Mouse (Mus musculus): Measurements from ENCODE around the gene Thbs4. TPM values are rescaled to one million over a fixed set of nuclear protein-coding genes. Genes with fewer than 3 reads are reported as not detected.
A peak's percentile ranks its signal among the peaks of the same experiment; 100 is the strongest.

Gene Thbs4
- polyA plus RNA-seq, 1 experiment from 2014 or later: 23.2 TPM

- no peak overlapping the region for H3K27ac ChIP-seq
- H3K27me3 ChIP-seq (replicated peaks): no peaks in the 10 kb centered on the region
- ATAC-seq: no peak
These were observed 58.9 kb downstream of the Thbs4 start for GRCm38 (mm10) chr13:92735693-92736092.

GRCm38 (mm10) chr13:92733741-92734140 is 60.9 kb downstream of the Thbs4 start:
- H3K4me2 ChIP-seq (replicated peaks): no peak overlapping the region
- H3K9ac ChIP-seq: no peak overlapping the region
- H3K4me3 ChIP-seq (replicated peaks): no peak overlapping the region
- no peaks in the 10 kb centered on the region for H3K9me3 ChIP-seq
- ATAC-seq: no peak
- H3K36me3 ChIP-seq: no peaks in the 10 kb centered on the region
- no peaks in the 10 kb centered on the region for H3K27me3 ChIP-seq (replicated peaks)
- 0 out of 2 replicates have a peak, but pooled peaks cover under 1% of the 10 kb centered on the region for H3K4me1 ChIP-seq (replicated peaks)
- WGBS: 82% methylated on average over 11 of the region's 11 CpGs
- H3K27ac ChIP-seq: no peak overlapping the region

More at GRCm38 (mm10) chr13:92735693-92736092, 58.9 kb downstream of the Thbs4 start:
- Histone ChIP-seq H3K4me1 (replicated peaks) (0 out of 2 replicates have a peak, but pooled peaks cover 4% of the 10 kb centered on the region), H3K9me3 (no peaks in the 10 kb centered on the region), H3K4me2 (replicated peaks) (no peak overlapping the region), H3K4me3 (replicated peaks) (no peak overlapping the region), H3K36me3 (no peaks in the 10 kb centered on the region), H3K9ac (no peak overlapping the region)
- 75% methylated on average over 1 of the region's 1 CpGs for WGBS

GRCm38 (mm10) chr13:92733252-92733651 is 61.4 kb downstream of the Thbs4 start:
- Histone ChIP-seq H3K4me3 (replicated peaks) (no peak overlapping the region), H3K36me3 (no peaks in the 10 kb centered on the region), H3K4me2 (replicated peaks) (no peak overlapping the region), H3K4me1 (replicated peaks) (no peaks in the 10 kb centered on the region), H3K9me3 (no peaks in the 10 kb centered on the region), H3K27me3 (replicated peaks) (no peaks in the 10 kb centered on the region), H3K27ac (no peak overlapping the region), H3K9ac (no peak overlapping the region)
- ATAC-seq: peak; percentile 71; the same call in 1 of the 2 replicates
- WGBS: 45% methylated on average over 9 of the region's 9 CpGs

GRCm38 (mm10) chr13:92732836-92733235 is 61.8 kb downstream of the Thbs4 start:
- H3K4me1 ChIP-seq (replicated peaks): no peaks in the 10 kb centered on the region
- H3K4me3 ChIP-seq (replicated peaks): no peak overlapping the region
- no peak overlapping the region for H3K9ac ChIP-seq
- no peaks in the 10 kb centered on the region for H3K27me3 ChIP-seq (replicated peaks)
- H3K4me2 ChIP-seq (replicated peaks): no peak overlapping the region
- WGBS: 66% methylated on average over 5 of the region's 5 CpGs
- ATAC-seq: no peak
- no peaks in the 10 kb centered on the region for H3K9me3 ChIP-seq
- H3K27ac ChIP-seq: no peak overlapping the region
- no peaks in the 10 kb centered on the region for H3K36me3 ChIP-seq

GRCm38 (mm10) chr13:92731811-92732210 is 62.8 kb downstream of the Thbs4 start:
- Histone ChIP-seq H3K36me3 (no peaks in the 10 kb centered on the region), H3K4me2 (replicated peaks) (no peak overlapping the region), H3K9ac (no peak overlapping the region), H3K4me3 (replicated peaks) (no peak overlapping the region), H3K27me3 (replicated peaks) (no peaks in the 10 kb centered on the region), H3K27ac (no peak overlapping the region), H3K9me3 (no peaks in the 10 kb centered on the region), H3K4me1 (replicated peaks) (no peaks in the 10 kb centered on the region)
- WGBS: 82% methylated on average over 6 of the region's 6 CpGs
- no peak for ATAC-seq

GRCm38 (mm10) chr13:92729811-92730210 is 64.8 kb downstream of the Thbs4 start:
- 43% methylated on average over 13 of the region's 13 CpGs for WGBS
- Histone ChIP-seq H3K4me1 (replicated peaks) (no peaks in the 10 kb centered on the region), H3K27me3 (replicated peaks) (no peaks in the 10 kb centered on the region), H3K9me3 (no peaks in the 10 kb centered on the region), H3K27ac (no peak overlapping the region), H3K4me3 (replicated peaks) (no peak overlapping the region), H3K9ac (no peak overlapping the region), H3K36me3 (no peaks in the 10 kb centered on the region), H3K4me2 (replicated peaks) (no peak overlapping the region)
- no peak for ATAC-seq

GRCm38 (mm10) chr13:92722389-92722788 is 72.2 kb downstream of the Thbs4 start:
- no peak overlapping the region for H3K27ac ChIP-seq
- H3K4me1 ChIP-seq (replicated peaks): no peaks in the 10 kb centered on the region
- 60% methylated on average over 5 of the region's 5 CpGs for WGBS
- H3K36me3 ChIP-seq: no peaks in the 10 kb centered on the region
- 0 out of 2 replicates have a peak, but pooled peaks have one; percentile 39 for ATAC-seq
- no peaks in the 10 kb centered on the region for H3K9me3 ChIP-seq
- H3K4me2 ChIP-seq (replicated peaks): no peak overlapping the region
- H3K9ac ChIP-seq: no peak overlapping the region
- no peak overlapping the region for H3K4me3 ChIP-seq (replicated peaks)
- H3K27me3 ChIP-seq (replicated peaks): no peaks in the 10 kb centered on the region

- 64% methylated on average over 4 of the region's 4 CpGs for WGBS
- H3K4me3 ChIP-seq (replicated peaks): no peak overlapping the region
These were observed 73.6 kb downstream of the Thbs4 start for GRCm38 (mm10) chr13:92721006-92721405.

GRCm38 (mm10) chr13:92717851-92718665 is 76.6 kb downstream of the Thbs4 start:
- 90% methylated on average over 3 of the region's 3 CpGs for WGBS
- no peaks in the 10 kb centered on the region for H3K27me3 ChIP-seq (replicated peaks)
- ATAC-seq: no peak

More at GRCm38 (mm10) chr13:92721006-92721405, 73.6 kb downstream of the Thbs4 start:
- H3K9me3 ChIP-seq: no peaks in the 10 kb centered on the region
- H3K4me1 ChIP-seq (replicated peaks): no peaks in the 10 kb centered on the region
- no peak overlapping the region for H3K27ac ChIP-seq
- H3K36me3 ChIP-seq: no peaks in the 10 kb centered on the region
- no peak overlapping the region for H3K4me2 ChIP-seq (replicated peaks)
- no peaks in the 10 kb centered on the region for H3K27me3 ChIP-seq (replicated peaks)
- no peak overlapping the region for H3K9ac ChIP-seq
- ATAC-seq: no peak

GRCm38 (mm10) chr13:92712619-92713018 is 82.0 kb downstream of the Thbs4 start:
- no peaks in the 10 kb centered on the region for H3K27me3 ChIP-seq (replicated peaks)
- no peaks in the 10 kb centered on the region for H3K4me1 ChIP-seq (replicated peaks)
- no peak overlapping the region for H3K9ac ChIP-seq
- 0 out of 2 replicates have a peak, but pooled peaks cover 3% of the 10 kb centered on the region for H3K36me3 ChIP-seq
- no peak overlapping the region for H3K27ac ChIP-seq
- H3K9me3 ChIP-seq: no peaks in the 10 kb centered on the region
- 89% methylated on average over 4 of the region's 4 CpGs for WGBS
- no peak overlapping the region for H3K4me2 ChIP-seq (replicated peaks)
- no peak overlapping the region for H3K4me3 ChIP-seq (replicated peaks)
- ATAC-seq: no peak

More at GRCm38 (mm10) chr13:92717851-92718665, 76.6 kb downstream of the Thbs4 start:
- Histone ChIP-seq H3K4me2 (replicated peaks) (no peak overlapping the region), H3K9ac (no peak overlapping the region), H3K36me3 (no peaks in the 10 kb centered on the region), H3K4me1 (replicated peaks) (no peaks in the 10 kb centered on the region), H3K9me3 (no peaks in the 10 kb centered on the region), H3K4me3 (replicated peaks) (no peak overlapping the region), H3K27ac (no peak overlapping the region)

- H3K9ac ChIP-seq: no peak overlapping the region
- no peaks in the 10 kb centered on the region for H3K9me3 ChIP-seq
- H3K36me3 ChIP-seq: 0 out of 2 replicates have a peak, but pooled peaks cover 3% of the 10 kb centered on the region
- H3K4me3 ChIP-seq (replicated peaks): no peak overlapping the region
- WGBS: 92% methylated on average over 1 of the region's 1 CpGs
- no peaks in the 10 kb centered on the region for H3K4me1 ChIP-seq (replicated peaks)
- H3K27me3 ChIP-seq (replicated peaks): no peaks in the 10 kb centered on the region
- ATAC-seq: no peak
- H3K4me2 ChIP-seq (replicated peaks): no peak overlapping the region
- H3K27ac ChIP-seq: no peak overlapping the region
These were observed 82.8 kb downstream of the Thbs4 start for GRCm38 (mm10) chr13:92711821-92712220.

- Histone ChIP-seq H3K27me3 (replicated peaks) (no peaks in the 10 kb centered on the region), H3K36me3 (0 out of 2 replicates have a peak, but pooled peaks cover 3% of the 10 kb centered on the region), H3K4me2 (replicated peaks) (no peak overlapping the region), H3K27ac (no peak overlapping the region), H3K4me1 (replicated peaks) (no peaks in the 10 kb centered on the region), H3K9me3 (no peaks in the 10 kb centered on the region), H3K4me3 (replicated peaks) (no peak overlapping the region), H3K9ac (no peak overlapping the region)
- 57% methylated on average over 1 of the region's 1 CpGs for WGBS
- ATAC-seq: no peak
These were observed 84.3 kb downstream of the Thbs4 start for GRCm38 (mm10) chr13:92710361-92710760.

- H3K36me3 ChIP-seq: 0 out of 2 replicates have a peak, but pooled peaks cover 3% of the 10 kb centered on the region
- no peak overlapping the region for H3K4me3 ChIP-seq (replicated peaks)
- no peaks in the 10 kb centered on the region for H3K9me3 ChIP-seq
- H3K27me3 ChIP-seq (replicated peaks): no peaks in the 10 kb centered on the region
- H3K27ac ChIP-seq: no peak overlapping the region
- WGBS: 57% methylated on average over 3 of the region's 3 CpGs
- no peak for ATAC-seq
- no peaks in the 10 kb centered on the region; the same call in 1 of the 2 replicates for H3K4me1 ChIP-seq (replicated peaks)
- no peak overlapping the region for H3K4me2 ChIP-seq (replicated peaks)
- H3K9ac ChIP-seq: no peak overlapping the region
These were observed 85.1 kb downstream of the Thbs4 start for GRCm38 (mm10) chr13:92709535-92709934.
